In genomic region chr3:86725113-86725512, GRCm38 (mm10) we compare ENCODE assay signal across 24 mouse cellular contexts.
A peak's percentile ranks its signal among the peaks of the same experiment; 100 is the strongest.
DNase-seq lines count a peak whose midpoint lies in the region; ATAC-seq lines count a peak whose summit lies in the region.
"Had no signal": no experiment of that assay in that cellular context is flagged by ENCODE, and none has a peak within 500 bp of the region (broad histone marks: within the 10 kb centered on the region; RNA-seq: fewer than 3 reads in every experiment).

No protein-coding gene starts in this region.

- H3K4me3 ChIP-seq in heart, embryonic 10.5 days, result 0 out of 2 replicates have a peak overlapping the region, but pooled peaks have one; percentile 1
- no peak overlapping the region for H3K4me3 ChIP-seq in heart, embryonic 16.5 days (ENCODE audit: low read length)
- H3K4me3 ChIP-seq in embryonic facial prominence, embryonic 14.5 days (ENCODE audit: low read depth, low read length), result no peak overlapping the region
- peak overlapping the region; percentile 27 for H3K4me3 ChIP-seq in intestine, embryonic 16.5 days (ENCODE audit: low read length)
- H3K4me3 ChIP-seq: hindbrain, embryonic 15.5 days; kidney, embryonic 15.5 days; limb, embryonic 12.5 days; megakaryocyte, embryonic 14.5 days; neural tube, embryonic 12.5 days had no signal

- H3K4me2 ChIP-seq in heart, embryonic 16.5 days (ENCODE audit: low read depth, low read length), result peak overlapping the region; percentile 10; the same call in 1 of the 2 replicates
- no peak overlapping the region for H3K4me2 ChIP-seq in embryonic facial prominence, embryonic 14.5 days (ENCODE audit: low read depth, low read length)
- H3K4me2 ChIP-seq in intestine, embryonic 16.5 days (ENCODE audit: low read depth, low read length), result peak overlapping the region; percentile 45
- H3K4me2 ChIP-seq: hindbrain, embryonic 15.5 days; kidney, embryonic 15.5 days; limb, embryonic 12.5 days; liver, embryonic 11.5 days; neural tube, embryonic 12.5 days had no signal

- no peak overlapping the region for H3K9ac ChIP-seq in heart, embryonic 16.5 days (ENCODE audit: low read length)
- H3K9ac ChIP-seq in embryonic facial prominence, embryonic 14.5 days (ENCODE audit: low read depth, low read length), result no peak overlapping the region
- H3K9ac ChIP-seq in intestine, embryonic 16.5 days (ENCODE audit: low read depth, low read length), result peak overlapping the region; percentile 27
- H3K9ac ChIP-seq: forebrain, postnatal 0 days; hindbrain, embryonic 15.5 days; kidney, embryonic 15.5 days; limb, embryonic 12.5 days; liver, postnatal 0 days; neural tube, embryonic 12.5 days had no signal

- ATAC-seq in heart, embryonic 16.5 days (replicated peaks; ENCODE audit: extremely low read depth, insufficient read depth, low FRiP score), result no peak
- no peak for ATAC-seq in embryonic facial prominence, embryonic 14.5 days (ENCODE audit: low read depth)
- ATAC-seq in intestine, embryonic 16.5 days, result peak; percentile 60
- ATAC-seq in megakaryocyte-erythroid progenitor cell, adult 5-6 weeks (replicated peaks; ENCODE audit: low FRiP score, low TSS enrichment, poor library complexity, severe bottlenecking), result no peak
- ATAC-seq: forebrain, postnatal 0 days; liver, postnatal 0 days had no signal

- peak; percentile 82 for DNase-seq in heart, embryonic 10.5 days (ENCODE audit: low spot score)
- DNase-seq in heart, postnatal 14 days, result no peak
- DNase-seq in heart, postnatal 4 days, result no peak
- peak; percentile 29 for DNase-seq in embryonic facial prominence, embryonic 14.5 days (ENCODE audit: low spot score)
- DNase-seq in thymus, adult 18-20 months, result no peak
- DNase-seq: adrenal gland, postnatal 25 days; cerebellum, adult 9-10 months; forebrain, postnatal 0 days; gastrocnemius, postnatal 36 days; kidney, adult 11 months; kidney, postnatal 36 days; layer of hippocampus, postnatal 36 days; liver, postnatal 0 days; lung, postnatal 36 days; midbrain, embryonic 14.5 days had no signal

- intact Hi-C loops in heart, postnatal 14 days (cut with DNase I), result no loop called here

- 13% methylated on average over 9 of the region's 9 CpGs for WGBS in heart, embryonic 10.5 days
- WGBS in heart, embryonic 16.5 days, result 23% methylated on average over 9 of the region's 9 CpGs
- 60% methylated on average over 9 of the region's 9 CpGs for WGBS in embryonic facial prominence, embryonic 14.5 days
- 42% methylated on average over 9 of the region's 9 CpGs for WGBS in intestine, embryonic 16.5 days

- no peaks in the 10 kb centered on the region for H3K36me3 ChIP-seq in heart, embryonic 10.5 days
- no peaks in the 10 kb centered on the region for H3K36me3 ChIP-seq in heart, embryonic 16.5 days (ENCODE audit: control insufficient read depth, insufficient read depth)
- no peaks in the 10 kb centered on the region for H3K36me3 ChIP-seq in embryonic facial prominence, embryonic 14.5 days (ENCODE audit: control insufficient read depth, insufficient read depth, low read length)
- no peaks in the 10 kb centered on the region for H3K36me3 ChIP-seq in intestine, embryonic 16.5 days (ENCODE audit: control insufficient read depth, insufficient read depth, low read length)
- H3K36me3 ChIP-seq: hindbrain, embryonic 15.5 days; kidney, embryonic 15.5 days; limb, embryonic 12.5 days; neural tube, embryonic 12.5 days had no signal

- peak overlapping the region; percentile 64; the same call in 1 of the 2 replicates for H3K27ac ChIP-seq in heart, embryonic 10.5 days
- H3K27ac ChIP-seq in heart, embryonic 16.5 days (ENCODE audit: low read length), result no peak overlapping the region
- no peak overlapping the region for H3K27ac ChIP-seq in embryonic facial prominence, embryonic 14.5 days (replicated peaks; ENCODE audit: low read depth, low read length)
- peak overlapping the region; percentile 85 for H3K27ac ChIP-seq in intestine, embryonic 16.5 days (ENCODE audit: low read length)
- H3K27ac ChIP-seq: hindbrain, embryonic 15.5 days; kidney, embryonic 15.5 days; limb, embryonic 12.5 days; neural tube, embryonic 12.5 days had no signal

- H3K4me1 ChIP-seq in heart, embryonic 10.5 days, result peaks cover 25% of the 10 kb centered on the region
- H3K4me1 ChIP-seq in heart, embryonic 16.5 days (ENCODE audit: control insufficient read depth, insufficient read depth, low read length), result peaks cover 13% of the 10 kb centered on the region
- H3K4me1 ChIP-seq in embryonic facial prominence, embryonic 14.5 days (ENCODE audit: control insufficient read depth, insufficient read depth, low read length), result peaks cover 9% of the 10 kb centered on the region
- no peaks in the 10 kb centered on the region for H3K4me1 ChIP-seq in intestine, embryonic 16.5 days (ENCODE audit: control insufficient read depth, insufficient read depth, low read length)
- H3K4me1 ChIP-seq: megakaryocyte, embryonic 14.5 days had no signal

- H3K9me3 ChIP-seq in heart, embryonic 10.5 days, result no peaks in the 10 kb centered on the region
- no peaks in the 10 kb centered on the region for H3K9me3 ChIP-seq in heart, embryonic 16.5 days (replicated peaks; ENCODE audit: control insufficient read depth, low read length)
- H3K9me3 ChIP-seq in embryonic facial prominence, embryonic 14.5 days (ENCODE audit: control insufficient read depth, low read length), result no peaks in the 10 kb centered on the region
- H3K9me3 ChIP-seq in intestine, embryonic 16.5 days (ENCODE audit: control insufficient read depth, low read length), result no peaks in the 10 kb centered on the region
- H3K9me3 ChIP-seq: hindbrain, embryonic 15.5 days; kidney, embryonic 15.5 days; limb, embryonic 12.5 days; megakaryocyte, embryonic 14.5 days; neural tube, embryonic 12.5 days had no signal

- no peaks in the 10 kb centered on the region for H3K27me3 ChIP-seq in heart, embryonic 10.5 days (ENCODE audit: insufficient read depth, poor library complexity, severe bottlenecking)
- H3K27me3 ChIP-seq in heart, embryonic 16.5 days (ENCODE audit: control insufficient read depth, insufficient read depth, low read length), result no peaks in the 10 kb centered on the region
- H3K27me3 ChIP-seq in embryonic facial prominence, embryonic 14.5 days (replicated peaks; ENCODE audit: control insufficient read depth, insufficient read depth, low read length), result no peaks in the 10 kb centered on the region
- no peaks in the 10 kb centered on the region for H3K27me3 ChIP-seq in intestine, embryonic 16.5 days (replicated peaks; ENCODE audit: control insufficient read depth, insufficient read depth, low read length)
- H3K27me3 ChIP-seq: hindbrain, embryonic 15.5 days; kidney, embryonic 15.5 days; limb, embryonic 12.5 days; megakaryocyte, embryonic 14.5 days; neural tube, embryonic 12.5 days had no signal

Comparison
In these comparisons a context has a peak if more than half of its experiments do, and no peak if none do; other contexts are left out.
1. DNase-seq: peak in heart, embryonic 10.5 days (single experiment) and embryonic facial prominence, embryonic 14.5 days (single experiment); none in heart, postnatal 14 days (0 of 2), heart, postnatal 4 days (single experiment) and thymus, adult 18-20 months (0 of 2).
2. H3K27ac ChIP-seq: peak in heart, embryonic 10.5 days (single experiment) and intestine, embryonic 16.5 days (single experiment); none in heart, embryonic 16.5 days (single experiment) and embryonic facial prominence, embryonic 14.5 days (single experiment).
3. H3K4me3 ChIP-seq: peak in heart, embryonic 10.5 days (single experiment) and intestine, embryonic 16.5 days (single experiment); none in heart, embryonic 16.5 days (single experiment) and embryonic facial prominence, embryonic 14.5 days (single experiment).